Mouse (Mus musculus) myocyte (in vitro differentiated cells): ENCODE results near the gene Chrd.

Experiments
- CEBPB ChIP-seq: IDR thresholded peaks from 2 replicates; pipeline ENCODE4 v1.6.1; 2011; ENCODE audit warnings: mild to moderate bottlenecking, moderate library complexity; ENCODE audit not compliant: poor library complexity, insufficient read depth, severe bottlenecking
- MAX ChIP-seq: IDR thresholded peaks from one replicate; pipeline ENCODE4 v1.6.1; 2011; ENCODE audit warnings: low read depth, mild to moderate bottlenecking, control low read depth
- POLR2A ChIP-seq: IDR thresholded peaks from one replicate; pipeline ENCODE4 v1.6.1; 2011; ENCODE audit warnings: low read depth, mild to moderate bottlenecking, control low read depth, moderate library complexity; ENCODE audit not compliant: insufficient read length
- POLR2AphosphoS2 ChIP-seq: IDR thresholded peaks from one replicate; pipeline ENCODE4 v1.6.1; 2011; ENCODE audit warnings: low read depth, control low read depth; ENCODE audit not compliant: insufficient read length
- USF1 ChIP-seq: IDR thresholded peaks from one replicate; pipeline ENCODE4 v1.6.1; 2011; ENCODE audit warnings: low read depth, mild to moderate bottlenecking, control low read depth, moderate library complexity

DNA sequence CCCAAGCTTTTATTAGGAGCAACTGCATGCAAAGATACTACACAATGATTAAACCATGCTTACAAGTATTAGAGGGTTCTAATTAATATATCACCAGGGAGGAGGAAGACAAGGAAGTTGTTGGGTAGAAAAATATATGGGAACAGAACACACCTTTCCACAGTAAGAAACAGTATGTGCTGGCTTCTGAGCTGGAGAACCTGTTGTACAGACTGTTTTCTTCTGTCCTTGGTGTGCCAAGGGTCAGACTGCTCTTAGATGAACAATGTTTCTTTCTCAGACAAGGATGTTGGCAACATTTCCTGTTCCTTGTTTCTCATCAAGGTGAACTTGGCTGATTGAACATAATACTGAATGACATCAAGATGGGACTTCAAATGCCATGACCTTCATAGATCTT is 51.8 kb downstream of the Chrd start:
- TF ChIP-seq POLR2AphosphoS2 (no peak), MAX (no peak), USF1 (no peak), POLR2A (no peak), CEBPB (no peak)
